Mouse (Mus musculus): Measurements from ENCODE around the gene Bahcc1.

Bahcc1 gene

GRCm38 (mm10) chr11:120260769-120261150 is 28.0 kb downstream of the Bahcc1 start:
- DNase-seq (ENCODE audit: low spot score in 2 of 2), result no peak

DNA sequence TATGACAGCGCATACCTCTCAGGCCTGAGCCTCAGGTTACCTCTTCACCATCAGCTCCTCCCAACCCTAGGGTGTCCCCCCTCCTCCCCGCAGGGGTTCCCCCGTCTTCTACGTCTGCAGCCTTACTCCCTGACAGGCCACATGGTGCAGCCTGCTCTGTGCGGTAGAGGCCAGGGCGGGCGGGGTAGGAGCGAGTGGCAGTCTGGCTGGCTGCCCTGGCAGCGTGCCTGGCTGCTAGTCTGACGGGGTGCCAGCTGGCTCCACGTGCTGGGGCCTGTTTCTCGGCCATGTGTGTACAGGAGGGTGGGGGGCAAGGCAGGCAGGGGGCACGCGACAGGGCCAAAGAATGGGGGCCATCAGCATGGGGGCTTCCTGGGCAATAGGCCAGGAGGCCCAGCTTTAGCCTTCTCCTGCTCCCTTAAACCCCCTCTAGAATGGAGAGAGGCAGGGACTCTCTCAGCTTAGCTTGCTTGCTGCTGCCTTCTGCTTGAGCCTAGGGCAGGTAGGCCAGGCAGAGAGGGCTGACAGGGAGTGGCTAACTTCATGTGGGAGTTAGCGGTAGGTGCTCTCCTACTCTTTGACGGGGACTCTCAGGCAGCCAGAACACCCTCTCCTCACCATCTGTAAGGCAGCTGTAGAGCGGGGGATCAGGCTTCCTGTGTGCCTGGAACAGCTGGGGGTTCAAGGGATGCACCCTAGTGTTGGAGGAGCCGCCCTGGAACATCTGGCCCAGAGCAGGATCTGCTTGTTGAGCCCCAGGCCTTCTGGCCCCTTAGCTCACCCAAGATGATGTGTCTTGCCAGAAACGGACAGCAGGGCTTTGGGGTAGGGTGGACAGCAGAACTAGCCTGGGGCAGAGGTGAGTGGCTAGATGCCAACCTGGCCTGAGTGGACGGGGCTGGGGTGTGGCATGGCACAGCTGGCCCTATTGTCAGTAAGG is 28.9 kb downstream of the Bahcc1 start:
- DNase-seq (ENCODE audit: low spot score in 2 of 2), result peak; percentile 68 to 87

DNA sequence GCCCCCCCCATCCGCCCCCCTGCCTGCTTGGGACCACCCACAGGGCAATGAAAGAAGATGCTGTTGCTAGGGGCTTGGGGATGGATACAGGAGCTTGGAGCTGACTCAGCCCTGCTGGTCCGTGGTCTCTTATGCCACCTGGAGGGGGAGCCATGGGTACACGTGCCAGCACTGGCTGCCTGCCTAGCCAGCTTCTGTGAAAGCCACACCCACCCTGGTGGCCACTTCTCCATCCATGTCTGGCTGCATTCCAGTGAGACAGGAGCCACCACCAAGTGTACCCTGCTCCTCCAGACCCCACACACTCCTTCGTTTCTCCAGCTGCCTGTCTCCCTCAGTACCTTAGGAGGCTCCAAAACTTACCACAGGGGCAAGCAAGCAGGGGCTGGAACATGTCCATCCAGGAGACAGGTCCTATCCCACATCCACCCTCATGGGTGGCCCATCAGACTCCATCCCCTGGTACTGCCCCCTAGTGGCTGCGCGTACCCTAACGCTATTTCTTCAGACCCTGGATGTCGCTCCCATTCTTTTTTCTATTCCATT is 29.7 kb downstream of the Bahcc1 start:
- DNase-seq (ENCODE audit: low spot score in 2 of 2), result peak; percentile 59 to 63

GRCm38 (mm10) chr11:120263176-120263575 is 30.4 kb downstream of the Bahcc1 start:
- no peak for DNase-seq (ENCODE audit: low spot score in 2 of 2)

DNA sequence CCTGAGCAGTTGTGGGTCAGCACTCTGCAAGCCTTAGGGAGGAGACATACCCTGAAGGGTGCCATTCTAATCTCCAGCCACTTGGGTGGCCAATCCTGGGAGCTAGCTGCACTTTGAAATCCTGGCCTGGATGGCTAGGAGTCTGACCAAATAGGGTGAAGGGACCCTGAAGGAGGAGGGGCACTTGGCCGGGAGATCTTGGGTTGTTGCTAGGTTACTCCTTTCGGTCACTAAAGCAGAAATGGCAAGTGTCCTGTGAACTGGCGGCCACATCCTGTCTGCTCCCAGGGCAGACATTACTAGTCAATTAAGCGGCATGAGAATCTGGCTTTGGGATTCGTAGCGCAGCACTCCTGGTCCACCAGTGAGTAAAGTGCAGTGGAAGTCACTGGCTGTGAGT is 31.3 kb downstream of the Bahcc1 start:
- no peak for DNase-seq (ENCODE audit: low spot score in 2 of 2)

GRCm38 (mm10) chr11:120265458-120265857 is 32.7 kb downstream of the Bahcc1 start:
- no peak for DNase-seq (ENCODE audit: low spot score in 2 of 2)

- no peak for DNase-seq (ENCODE audit: low spot score in 2 of 2)
These were observed 33.6 kb downstream of the Bahcc1 start for GRCm38 (mm10) chr11:120266259-120266758.

DNA sequence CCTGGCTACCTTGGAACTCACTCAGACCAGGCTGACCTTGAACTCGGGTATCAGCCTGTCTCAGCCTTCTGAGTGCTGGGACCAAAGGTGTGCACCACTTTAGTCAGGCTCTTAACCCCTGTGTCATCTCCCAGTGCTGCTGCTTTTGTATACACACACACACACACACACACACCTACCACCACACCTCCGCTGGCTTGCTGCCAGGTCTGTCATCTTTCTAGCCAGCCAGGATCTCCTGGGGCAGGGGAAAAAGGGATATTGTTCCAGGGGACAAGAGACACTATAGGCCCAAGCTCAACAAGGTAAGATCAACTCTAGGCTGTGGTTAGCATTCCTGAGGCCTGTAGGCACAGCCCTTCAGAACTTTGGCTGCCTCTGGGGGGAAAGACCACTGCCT is 34.5 kb downstream of the Bahcc1 start:
- no peak for DNase-seq (ENCODE audit: low spot score in 2 of 2)

DNA sequence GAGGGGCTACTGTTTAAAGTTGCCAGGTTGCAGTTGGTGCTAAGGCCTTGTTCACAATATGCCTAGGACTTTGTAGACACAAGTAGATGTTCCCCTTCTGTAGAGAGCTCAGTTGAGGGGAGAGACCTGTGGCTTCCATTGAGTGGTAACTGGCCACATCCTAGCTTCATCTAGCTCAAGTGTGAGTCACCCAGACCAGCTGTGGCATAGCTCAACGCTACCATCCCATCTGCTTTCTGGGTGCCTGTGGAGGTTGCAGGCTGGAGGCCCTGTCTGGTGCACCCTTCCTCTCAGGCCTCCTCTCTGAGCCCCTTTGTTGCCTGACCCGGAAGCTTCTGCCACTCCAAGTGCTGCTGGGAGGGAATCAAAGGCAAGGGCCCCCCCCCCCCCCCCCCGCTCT is 34.9 kb downstream of the Bahcc1 start:
- DNase-seq (ENCODE audit: low spot score in 2 of 2), result peak; percentile 23 to 40

- no peak for DNase-seq (ENCODE audit: low spot score in 2 of 2)
These were observed 35.6 kb downstream of the Bahcc1 start for GRCm38 (mm10) chr11:120268195-120268967.

DNA sequence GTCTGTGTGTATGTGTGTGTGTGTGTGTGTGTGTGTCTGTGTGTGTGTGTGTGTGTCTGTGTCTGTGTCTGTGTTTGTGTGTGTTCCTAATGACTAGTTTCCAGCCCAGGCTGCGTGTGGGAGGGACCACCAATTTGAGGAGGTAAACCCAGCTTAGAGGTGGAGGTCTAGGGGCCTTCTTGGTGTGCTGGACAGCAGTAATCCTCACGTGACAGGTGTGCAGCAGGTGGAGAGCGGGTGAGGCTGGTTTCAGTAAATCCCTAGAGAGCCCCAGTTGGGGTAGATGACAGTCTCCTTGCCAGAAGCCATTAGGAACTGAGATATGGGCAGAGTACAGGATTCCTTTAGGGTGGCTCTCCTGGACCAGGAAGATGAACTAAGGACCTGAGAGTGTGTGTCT is 36.3 kb downstream of the Bahcc1 start:
- DNase-seq (ENCODE audit: low spot score in 2 of 2), result no peak

GRCm38 (mm10) chr11:120269498-120270104 is 36.9 kb downstream of the Bahcc1 start:
- DNase-seq (ENCODE audit: low spot score in 2 of 2), result no peak

- DNase-seq (ENCODE audit: low spot score in 2 of 2), result no peak
These were observed 46.6 kb downstream of the Bahcc1 start for GRCm38 (mm10) chr11:120279335-120279734.

- peak; percentile 27 to 35 for DNase-seq (ENCODE audit: low spot score in 2 of 2)
These were observed 47.6 kb downstream of the Bahcc1 start for GRCm38 (mm10) chr11:120280281-120280773.

DNA sequence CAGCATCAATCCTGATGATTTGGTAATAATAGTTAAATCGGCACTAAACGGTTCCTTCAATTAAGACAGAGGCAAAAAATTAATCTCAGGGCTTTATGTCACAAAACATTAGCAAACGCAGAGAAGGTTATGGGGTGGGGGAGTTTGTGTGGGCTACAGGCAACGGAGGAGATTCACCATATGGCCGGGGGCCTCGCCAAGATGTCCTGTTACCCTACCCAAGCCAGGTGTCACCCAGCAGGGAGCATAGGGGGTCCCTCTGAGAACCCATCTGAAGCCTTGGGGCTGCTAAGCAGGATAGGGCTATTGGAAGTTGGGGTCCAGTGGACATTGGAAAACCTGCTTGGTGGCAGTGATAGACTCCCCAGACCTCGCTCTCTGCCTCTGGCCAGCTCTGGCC is 48.0 kb downstream of the Bahcc1 start:
- DNase-seq (ENCODE audit: low spot score in 2 of 2), result no peak

DNA sequence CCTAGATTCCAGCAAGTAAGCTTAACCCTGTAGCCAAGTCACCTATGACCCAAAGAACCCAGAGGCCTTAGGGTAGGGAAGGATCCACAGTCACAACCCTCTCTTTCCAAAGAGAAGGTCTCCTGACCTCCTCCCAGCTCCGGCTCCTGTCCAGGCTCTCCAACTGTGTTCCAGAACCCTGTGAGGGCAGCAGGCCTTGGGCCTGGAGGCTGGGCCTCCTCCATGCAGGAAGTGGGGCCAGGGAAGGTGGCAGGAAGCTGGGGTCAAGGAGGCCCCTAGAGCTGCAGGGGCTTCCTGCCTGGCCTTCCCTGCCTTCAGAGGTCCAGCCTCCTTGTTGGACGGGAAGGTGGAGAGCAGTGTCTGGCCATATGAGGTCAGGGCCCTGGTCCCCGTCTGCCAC is 48.5 kb downstream of the Bahcc1 start:
- DNase-seq (ENCODE audit: low spot score in 2 of 2), result no peak

- DNase-seq (ENCODE audit: low spot score in 2 of 2), result no peak
These were observed 50.8 kb downstream of the Bahcc1 start for GRCm38 (mm10) chr11:120283542-120283941.

- no peak for DNase-seq (ENCODE audit: low spot score in 2 of 2)
These were observed 56.9 kb downstream of the Bahcc1 start for GRCm38 (mm10) chr11:120289644-120290043.

GRCm38 (mm10) chr11:120290266-120290665 is 57.5 kb downstream of the Bahcc1 start:
- no peak for DNase-seq (ENCODE audit: low spot score in 2 of 2)

- DNase-seq (ENCODE audit: low spot score in 2 of 2), result no peak
These were observed 61.0 kb downstream of the Bahcc1 start for GRCm38 (mm10) chr11:120293714-120294113.

DNA sequence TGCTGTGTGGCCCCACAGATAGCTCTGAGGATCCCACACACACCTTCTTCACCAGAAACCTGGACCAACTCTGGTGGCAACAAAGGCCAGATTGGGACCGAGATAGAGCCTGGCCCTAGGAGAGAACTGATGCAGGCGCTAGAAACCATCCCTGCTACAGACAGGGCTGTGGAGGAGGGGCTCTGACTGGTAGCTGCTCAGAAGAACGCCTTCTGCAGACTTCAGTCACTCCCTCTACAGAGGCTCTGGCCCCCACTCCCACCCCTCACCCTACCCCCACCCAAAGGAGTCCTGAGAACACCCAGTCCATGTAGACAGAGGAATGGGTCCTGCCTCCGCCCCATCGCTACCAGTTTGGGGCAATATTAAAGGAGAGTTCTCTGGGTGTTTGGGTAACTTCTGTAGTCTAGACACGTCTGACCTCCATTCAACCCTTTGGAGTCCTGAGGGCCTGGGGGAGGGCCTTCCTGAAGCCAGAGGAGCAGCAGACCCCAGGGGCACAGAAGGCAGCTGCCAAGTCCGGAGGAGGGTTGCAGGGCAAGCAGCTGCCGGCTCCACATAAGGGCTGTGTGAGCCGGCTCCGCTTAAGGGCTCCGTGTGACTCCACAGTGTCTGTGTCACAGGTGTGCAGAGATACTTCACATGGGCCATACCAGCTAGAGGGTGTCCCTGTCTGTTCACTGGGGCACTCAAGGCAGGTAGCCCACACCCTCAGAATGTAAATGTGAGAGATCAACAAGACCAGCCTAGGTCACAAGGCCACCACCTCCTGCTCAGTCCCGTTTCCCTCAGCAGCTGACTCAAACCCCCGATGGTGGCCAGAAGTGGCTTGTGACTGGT is 63.8 kb downstream of the Bahcc1 start:
- DNase-seq (ENCODE audit: low spot score in 2 of 2), result no peak

All from natural killer cell, adult 2 months (primary cell).